Mouse (Mus musculus): ENCODE measurements around the gene Strc.

DNA sequence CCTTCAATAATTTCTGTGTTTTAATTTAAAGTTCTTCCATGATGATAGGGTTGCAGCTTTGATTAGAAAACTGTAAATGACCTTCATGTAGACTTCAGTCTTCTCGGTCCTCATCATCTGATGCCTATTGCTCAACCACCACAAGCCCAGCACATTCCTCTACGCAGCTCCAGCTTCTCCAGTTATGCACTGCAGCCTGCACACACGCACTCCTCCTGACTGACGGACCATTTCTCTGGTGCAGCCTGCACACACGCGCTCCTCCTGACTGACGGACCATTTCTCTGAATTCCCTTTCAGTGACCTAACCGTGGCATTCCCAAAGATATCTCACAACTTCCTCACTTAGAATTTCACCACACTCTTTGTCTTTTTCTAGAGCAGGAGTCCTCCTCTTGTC lies 33.8 kb downstream of the Strc start:
- TF ChIP-seq POLR2A (IDR thresholded peaks at IDR 0.05; ENCODE audit: insufficient read depth, low read depth, low read length) (no peak), CTCF (IDR thresholded peaks at IDR 0.05; ENCODE audit: insufficient read depth, low read depth, low read length) (no peak)

Data from olfactory bulb, adult 2 months (tissue).